Mouse (Mus musculus) layer of hippocampus, postnatal 36 days (tissue): ENCODE results near the gene Tex14. TPM values are rescaled to one million over a fixed set of nuclear protein-coding genes. Genes with fewer than 3 reads are reported as not detected.
"Not testable (repeated sequence)": the region's sequence is repeated elsewhere in the genome, so short reads cannot be mapped to it uniquely, and the experiment has no call there.

Experiments
- DNase-seq, 2 experiments: peaks; one replicate each; pipeline ENCODE4 v3.0.0; 2022
- total RNA-seq, 2 experiments: library from RNA; stranded (reverse); gene quantifications; 2 replicates each; pipeline ENCODE4 v1.2.3; 2021

The Tex14 gene
- total RNA-seq, 2 experiments from 2014 or later, result 0.25 to 0.43 TPM

DNA sequence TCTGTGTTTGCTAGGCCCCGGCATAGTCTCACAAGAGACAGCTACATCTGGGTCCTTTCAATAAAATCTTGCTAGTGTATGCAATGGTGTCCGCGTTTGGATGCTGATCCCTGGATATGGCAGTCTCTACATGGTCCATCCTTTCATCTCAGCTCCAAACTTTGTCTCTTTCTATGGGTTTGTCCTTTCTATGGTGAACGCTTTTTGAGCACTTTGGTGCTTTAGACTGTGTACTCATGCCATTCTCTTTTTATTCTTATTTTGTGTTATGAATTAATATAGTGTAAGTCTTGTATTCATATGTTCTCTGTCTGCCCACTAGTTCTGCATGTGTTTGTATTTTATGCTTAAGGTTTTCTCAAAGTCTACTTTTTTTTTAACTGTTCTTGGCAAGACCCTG, 67.2 kb downstream of the Tex14 start:
- not testable (repeated sequence) for DNase-seq

- not testable (repeated sequence) for DNase-seq
These were observed 74.3 kb downstream of the Tex14 start for GRCm38 (mm10) chr11:87479172-87479571.

DNA sequence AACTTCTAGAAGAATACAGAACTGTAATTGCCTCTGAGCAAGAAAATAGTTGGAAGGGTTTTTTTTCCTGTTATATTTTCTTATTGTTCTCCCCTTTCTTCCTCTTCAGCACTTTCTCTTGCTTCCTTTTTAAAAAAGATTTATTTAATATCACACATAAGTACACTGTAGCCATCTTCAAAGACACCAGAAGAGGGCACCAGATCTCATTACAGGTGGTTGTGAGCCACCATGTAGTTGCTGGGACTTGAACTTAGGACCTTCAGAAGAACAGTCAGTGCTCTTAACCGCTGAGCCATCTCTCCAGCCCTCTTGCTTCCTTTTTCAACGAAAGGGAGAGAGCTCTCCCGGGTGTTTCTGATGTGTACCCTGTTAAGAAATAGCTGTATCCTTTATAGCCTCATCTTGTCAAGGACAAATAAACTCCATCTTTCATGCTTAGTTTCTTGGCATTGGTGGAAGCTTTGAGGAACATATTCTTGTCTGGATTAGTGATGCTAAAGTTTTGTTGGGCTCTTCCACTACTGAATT, 79.0 kb downstream of the Tex14 start:
- DNase-seq, result no peak

DNA sequence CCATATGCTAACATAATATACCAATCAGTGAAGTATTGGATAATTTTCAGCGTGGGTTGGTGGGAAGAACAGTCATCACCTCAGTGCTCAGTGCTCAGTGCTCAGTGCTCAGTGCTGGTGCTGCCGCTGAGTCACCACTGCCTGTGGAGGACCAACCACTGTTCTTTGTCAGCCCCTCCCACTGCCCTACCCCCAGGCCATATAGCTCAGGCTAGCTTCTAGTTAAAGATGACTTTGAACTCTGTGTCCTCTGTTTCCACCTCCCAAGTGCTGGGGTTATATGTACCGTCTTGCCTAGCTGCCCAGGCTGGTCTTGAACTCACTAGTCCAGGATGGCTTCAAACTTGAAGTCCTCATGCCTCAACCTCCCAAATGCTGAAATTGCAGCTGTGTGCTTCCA, 84.1 kb downstream of the Tex14 start:
- DNase-seq, result no peak

DNA sequence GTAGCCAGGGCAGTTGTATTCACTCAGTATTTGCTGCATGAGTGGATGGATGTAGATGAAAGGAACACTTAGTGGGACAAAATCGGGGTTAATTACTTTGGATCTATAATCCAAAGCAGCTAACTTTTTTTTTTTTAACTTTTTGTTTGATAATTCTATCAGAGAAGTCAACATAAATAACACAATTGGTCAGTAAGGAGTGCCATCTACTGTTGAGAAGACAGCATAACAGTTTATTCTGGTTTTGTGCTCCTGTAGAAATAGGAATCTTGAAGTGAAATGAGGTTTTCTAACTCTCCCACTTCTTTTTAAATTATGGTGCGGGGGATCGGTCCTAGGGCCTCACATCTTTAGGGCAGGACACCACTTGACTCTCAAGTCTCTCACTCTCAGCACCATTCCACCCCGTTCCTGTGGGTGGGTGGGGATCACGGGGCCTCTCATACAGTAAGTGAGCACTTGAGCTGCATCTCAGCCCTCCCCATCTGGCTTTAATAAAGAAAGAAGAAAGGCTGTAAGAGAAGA, 99.9 kb downstream of the Tex14 start:
- DNase-seq, result no peak

DNA sequence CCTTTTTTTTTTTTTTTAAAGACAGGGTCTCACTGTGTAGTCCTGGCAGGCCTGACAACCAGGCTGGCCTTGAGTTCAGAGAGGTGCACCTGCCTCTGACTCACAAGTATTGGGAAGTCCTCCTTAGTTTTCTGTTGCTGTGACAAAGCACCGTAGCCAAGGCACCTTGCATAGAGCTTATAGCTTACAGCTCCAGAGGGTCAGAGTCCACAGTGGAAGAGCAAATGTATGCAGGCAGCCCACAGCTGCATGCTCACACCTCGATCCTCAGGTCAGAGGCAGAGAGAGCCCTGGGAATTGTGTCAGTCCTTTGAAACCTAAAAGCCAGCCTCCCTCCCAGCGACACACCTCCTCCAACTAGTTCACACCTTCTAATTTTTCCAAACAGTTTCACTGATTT, 101.6 kb downstream of the Tex14 start:
- DNase-seq, result no peak

- DNase-seq, result no peak
These were observed 102.2 kb downstream of the Tex14 start for GRCm38 (mm10) chr11:87507043-87507442.

DNA sequence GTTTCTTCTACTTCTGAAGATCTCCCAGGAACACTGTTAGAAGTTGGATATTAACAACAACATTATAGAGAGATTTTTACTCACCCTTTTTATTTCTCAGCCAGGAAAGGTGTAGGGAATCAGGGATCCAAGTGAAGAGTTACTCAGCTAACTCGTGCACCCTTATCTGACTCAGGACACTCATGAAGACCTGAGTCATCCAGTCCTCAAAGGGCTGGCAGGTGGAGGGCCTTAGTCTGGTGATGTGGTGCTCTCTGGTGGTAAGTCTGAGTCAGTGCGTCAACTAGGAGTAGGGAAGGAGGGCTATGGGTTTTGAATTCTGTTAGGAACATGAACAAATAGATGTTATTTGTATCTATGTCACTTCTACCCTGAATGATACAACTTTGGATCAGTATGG, 114.4 kb downstream of the Tex14 start:
- no peak for DNase-seq

DNA sequence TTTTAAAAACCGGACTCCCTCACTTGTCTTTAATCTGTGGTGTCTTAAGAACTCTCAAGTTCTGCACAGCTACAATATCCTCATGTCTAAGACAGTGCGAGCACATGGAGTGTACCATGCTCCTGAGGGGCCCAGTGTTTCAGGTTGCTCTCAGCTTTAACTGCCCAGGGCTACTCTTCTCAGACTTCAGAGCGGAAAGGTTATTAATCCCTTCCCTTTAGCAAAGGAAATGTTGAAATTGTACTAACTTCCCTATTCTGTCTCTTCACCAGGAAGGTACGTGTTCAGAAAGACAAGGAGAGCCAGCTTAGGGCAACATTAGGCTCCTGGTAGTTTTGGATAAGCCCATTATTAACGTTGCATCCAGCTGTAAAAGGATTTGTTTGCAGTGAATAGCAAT, 118.6 kb downstream of the Tex14 start:
- no peak for DNase-seq

- DNase-seq, result no peak
These were observed 119.1 kb downstream of the Tex14 start for GRCm38 (mm10) chr11:87523967-87524366.

GRCm38 (mm10) chr11:87524780-87525179, 119.9 kb downstream of the Tex14 start:
- no peak for DNase-seq

DNA sequence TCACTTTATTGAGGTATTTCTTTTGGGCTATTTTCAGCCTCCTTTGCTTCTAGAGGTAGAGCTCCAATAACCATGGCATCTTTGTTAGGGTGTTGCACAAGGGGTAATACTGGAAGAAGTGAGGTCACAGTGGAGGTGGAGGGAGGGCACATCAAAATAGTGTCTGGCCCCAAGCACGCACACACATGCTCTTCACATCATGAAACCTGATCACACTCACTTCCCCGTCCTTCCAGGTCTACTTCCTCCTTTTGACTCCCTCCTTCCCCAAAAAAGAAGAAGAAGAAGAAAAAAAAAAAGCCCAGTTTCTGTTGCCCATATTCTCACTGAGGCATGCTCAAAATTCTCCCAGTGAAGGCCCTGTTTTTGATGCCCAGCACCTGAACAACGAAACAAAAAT, 122.5 kb downstream of the Tex14 start:
- no peak for DNase-seq

- DNase-seq, result no peak
These were observed 123.1 kb downstream of the Tex14 start for GRCm38 (mm10) chr11:87527990-87528389.

- DNase-seq, result no peak
These were observed 126.8 kb downstream of the Tex14 start for GRCm38 (mm10) chr11:87531695-87532094.

DNA sequence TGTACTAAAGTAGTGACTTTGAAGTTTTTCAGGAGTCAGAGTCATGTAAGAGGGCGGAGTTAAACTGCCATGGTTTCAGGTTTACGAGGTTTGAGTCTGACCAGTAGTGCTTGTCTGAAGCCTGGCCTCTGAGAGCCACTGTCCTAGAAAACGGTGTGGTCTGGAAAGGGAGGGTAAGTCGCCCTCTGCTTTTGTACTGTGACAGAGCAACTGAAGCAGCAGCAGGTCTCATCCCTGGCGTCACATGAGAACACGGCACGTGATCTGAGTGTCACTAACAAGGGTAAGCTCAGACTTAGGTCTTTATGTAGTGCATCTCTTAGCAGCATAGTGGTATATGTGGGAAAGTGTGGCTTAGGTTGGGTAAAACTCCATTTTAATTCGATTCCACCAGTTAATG, 137.4 kb downstream of the Tex14 start:
- no peak for DNase-seq

GRCm38 (mm10) chr11:87542906-87543305, 138.0 kb downstream of the Tex14 start:
- no peak for DNase-seq

DNA sequence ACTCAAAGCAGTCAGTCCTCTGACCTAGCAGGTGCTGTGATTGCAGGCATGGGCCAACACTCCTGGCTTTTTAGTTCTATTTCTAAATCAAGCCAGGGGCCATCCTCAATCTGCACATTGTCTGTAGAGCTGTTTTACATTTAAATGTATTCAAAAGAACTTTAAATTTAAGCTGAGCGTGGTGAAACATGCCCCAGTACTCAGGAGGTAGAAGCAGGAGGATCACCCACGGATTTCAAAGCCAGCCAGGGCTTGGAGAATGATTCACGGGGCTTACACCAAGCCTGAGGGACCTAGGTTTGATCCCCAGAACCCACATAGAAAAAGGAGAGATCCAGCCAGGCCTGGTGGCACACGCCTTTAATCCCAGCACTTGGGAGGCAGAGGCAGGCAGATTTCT, 148.5 kb downstream of the Tex14 start:
- no peak for DNase-seq

GRCm38 (mm10) chr11:87554386-87554785, 149.5 kb downstream of the Tex14 start:
- no peak for DNase-seq

GRCm38 (mm10) chr11:87555106-87555703, 150.3 kb downstream of the Tex14 start:
- DNase-seq, result no peak

DNA sequence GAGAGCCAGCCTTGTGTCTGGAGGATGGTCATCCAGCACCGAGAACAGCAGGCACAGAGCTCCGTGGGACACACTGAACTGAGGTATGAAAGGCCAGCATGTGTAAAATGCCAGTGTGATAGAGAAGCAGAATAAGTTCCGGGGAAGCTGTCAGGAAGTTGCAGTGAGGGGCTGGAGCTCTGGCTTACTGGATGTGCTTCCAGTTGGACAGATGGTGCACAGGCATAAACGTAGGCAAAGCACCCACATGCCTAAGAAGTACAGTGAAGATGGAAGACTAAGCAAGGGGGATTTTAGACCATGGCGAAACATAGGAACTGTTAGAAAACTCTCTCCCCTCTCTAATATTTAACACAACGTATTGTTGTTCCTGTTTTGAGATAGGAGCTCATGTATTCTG, 156.3 kb downstream of the Tex14 start:
- DNase-seq, result no peak

DNA sequence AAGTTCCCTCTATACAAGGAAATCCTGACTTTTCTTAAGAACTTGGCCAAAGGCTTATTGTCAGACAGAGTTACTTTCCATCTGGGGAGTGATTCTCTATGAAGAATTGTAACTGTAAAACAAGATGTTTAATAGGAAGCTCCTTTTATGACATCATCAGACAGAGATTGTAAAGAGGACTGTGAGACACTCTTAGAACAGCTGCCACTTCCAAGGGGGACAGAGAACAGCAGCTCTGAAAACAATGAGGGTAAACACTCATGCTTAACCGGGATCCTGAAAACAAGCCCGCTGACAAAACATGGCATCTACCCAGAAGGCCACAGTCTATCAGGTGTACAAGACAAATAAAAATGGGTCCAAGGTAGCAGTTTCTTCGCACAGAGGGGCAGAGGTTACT, 161.6 kb downstream of the Tex14 start, which contains the start of gene Gm11492:
TSS of gene Gm11492 (plus strand) at position 153 of the 400 bp plus-strand sequence.
- no peak for DNase-seq

GRCm38 (mm10) chr11:87568255-87568953, 163.5 kb downstream of the Tex14 start, which contains the start of gene Sept4:
Sept4 (plus strand) TSS chr11:87568903.
- no peak for DNase-seq

GRCm38 (mm10) chr11:87570743-87571142, 165.9 kb downstream of the Tex14 start:
- DNase-seq, result no peak
